Mouse (Mus musculus) heart, adult 2 months (tissue): ENCODE data around the gene Wbp2. TPM values are rescaled to one million over a fixed set of nuclear protein-coding genes. Genes with fewer than 3 reads are reported as not detected.

Experiments used
- DNase-seq, 2 experiments: peaks; one replicate each; pipeline ENCODE4 v3.0.0; 2021
- H3K27ac ChIP-seq: fragments of 200-600 bp; 2 replicates; pipeline ENCODE4 v1.8.1; 2022
- H3K27me3 ChIP-seq: fragments of 200-500 bp; 2 replicates; pipeline ENCODE4 v1.6.1; 2012; ENCODE audit warnings: mild to moderate bottlenecking, low read length, inconsistent platforms, mixed read lengths; ENCODE audit not compliant: control insufficient read depth, insufficient read depth
- H3K36me3 ChIP-seq: fragments of 200-500 bp; 2 replicates; pipeline ENCODE4 v1.6.1; 2012; ENCODE audit warnings: low read length, inconsistent platforms; ENCODE audit not compliant: control insufficient read depth, insufficient read depth
- H3K4me1 ChIP-seq: fragments of 200-500 bp; 2 replicates; pipeline ENCODE4 v1.6.1; 2011; ENCODE audit warnings: low read length; ENCODE audit not compliant: control insufficient read depth, insufficient read depth
- H3K4me3 ChIP-seq: fragments of 200-600 bp; 2 replicates; pipeline ENCODE4 v1.8.1; 2022
- H3K79me2 ChIP-seq: fragments of 200-500 bp; replicated peaks from 2 replicates; pipeline ENCODE4 v1.6.1; 2012; ENCODE audit warnings: mild to moderate bottlenecking, inconsistent platforms, low read length, moderate library complexity, mixed read lengths; ENCODE audit not compliant: control insufficient read depth, insufficient read depth
- H3K9ac ChIP-seq: fragments of 200-500 bp; 2 replicates; pipeline ENCODE4 v1.6.1; 2012; ENCODE audit warnings: low read depth, mild to moderate bottlenecking, control low read depth, inconsistent platforms, low read length, mixed read lengths
- CTCF ChIP-seq: fragments of 200-600 bp; IDR thresholded peaks from 2 replicates; pipeline ENCODE4 v1.8.1; 2022; ENCODE audit warnings: antibody characterized with exemption, mild to moderate bottlenecking, moderate library complexity
- EP300 ChIP-seq: fragments of 200-500 bp; IDR thresholded peaks from 2 replicates; pipeline ENCODE4 v1.6.1; 2011; ENCODE audit warnings: low read depth, low read length, control low read depth; ENCODE audit not compliant: insufficient read depth
- POLR2A ChIP-seq: fragments of 200-500 bp; IDR thresholded peaks from 2 replicates; pipeline ENCODE4 v1.6.1; 2011; ENCODE audit warnings: mild to moderate bottlenecking, low read depth, low read length, control low read depth; ENCODE audit not compliant: insufficient read depth
- WGBS: fragments of 180-500 bp; shearing (Covaris S2); methylation state at CpG from one replicate; pipeline ENCODE4 v1.1.7; 2018; 5-methylcytosine and 5-hydroxymethylcytosine counted together
- intact Hi-C: fragments of 180-260 bp; cut with DNase I; formaldehyde crosslinking; loops from one replicate; pipeline ENCODE4 v1.15.1; 2025
- polyA plus RNA-seq: library from polyadenylated mRNA; depleted of rRNA; stranded (reverse); fragments of >200 nt; gene quantifications from 2 replicates; pipeline ENCODE4 v1.2.3, GENCODE M21; 2012
- total RNA-seq, 2 experiments: library from RNA; stranded (reverse); gene quantifications; 2 replicates each; pipeline ENCODE4 v1.2.3; 2021

Wbp2 gene
- total and polyA plus RNA-seq, 3 experiments = 91.0 to 176 (median 108) TPM

DNA sequence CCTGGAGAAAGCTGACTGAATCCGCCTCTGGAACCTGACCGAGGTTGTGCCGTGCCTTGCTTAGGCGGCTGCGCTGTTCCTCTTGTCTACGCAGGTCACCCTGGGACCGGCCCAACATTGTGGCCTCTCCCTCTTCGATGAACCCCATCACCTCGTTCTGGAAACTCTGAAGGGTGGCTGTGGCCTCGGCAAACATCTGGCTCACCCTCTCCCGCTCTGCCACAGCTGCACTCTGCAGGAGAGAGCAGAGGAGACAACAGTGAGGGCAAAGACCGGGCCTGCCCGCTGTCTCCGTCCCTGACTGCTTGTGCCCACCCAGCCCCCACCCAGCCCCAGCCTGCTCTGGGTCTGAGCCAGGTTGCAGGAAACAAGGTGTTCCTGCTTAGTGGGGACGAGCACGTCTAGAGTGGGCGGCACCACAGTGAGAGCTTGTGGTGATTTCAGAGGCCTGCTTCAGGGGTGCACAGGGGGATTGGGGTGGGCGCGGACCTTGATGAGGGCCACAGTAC lies 21.0 kb upstream of the Wbp2 start:
- intact Hi-C loops = loop anchor here (1.0 kb wide), 1 partner anchor 22 kb away; no protein-coding TSS in a partner anchor
- Histone ChIP-seq H3K27ac (peak overlapping the region; percentile 98), H3K79me2 (no peaks in the 10 kb centered on the region; the same call in 1 of the 2 replicates), H3K4me1 (peaks cover 25% of the 10 kb centered on the region), H3K27me3 (no peaks in the 10 kb centered on the region), H3K4me3 (peak overlapping the region; percentile 65), H3K9ac (peak overlapping the region; percentile 96), H3K36me3 (peaks cover 10% of the 10 kb centered on the region)
- no peak for TF ChIP-seq POLR2A
- WGBS = 43% methylated on average over 19 of the region's 19 CpGs
- peak in 1 of 2 experiments; percentile 62 for DNase-seq

DNA sequence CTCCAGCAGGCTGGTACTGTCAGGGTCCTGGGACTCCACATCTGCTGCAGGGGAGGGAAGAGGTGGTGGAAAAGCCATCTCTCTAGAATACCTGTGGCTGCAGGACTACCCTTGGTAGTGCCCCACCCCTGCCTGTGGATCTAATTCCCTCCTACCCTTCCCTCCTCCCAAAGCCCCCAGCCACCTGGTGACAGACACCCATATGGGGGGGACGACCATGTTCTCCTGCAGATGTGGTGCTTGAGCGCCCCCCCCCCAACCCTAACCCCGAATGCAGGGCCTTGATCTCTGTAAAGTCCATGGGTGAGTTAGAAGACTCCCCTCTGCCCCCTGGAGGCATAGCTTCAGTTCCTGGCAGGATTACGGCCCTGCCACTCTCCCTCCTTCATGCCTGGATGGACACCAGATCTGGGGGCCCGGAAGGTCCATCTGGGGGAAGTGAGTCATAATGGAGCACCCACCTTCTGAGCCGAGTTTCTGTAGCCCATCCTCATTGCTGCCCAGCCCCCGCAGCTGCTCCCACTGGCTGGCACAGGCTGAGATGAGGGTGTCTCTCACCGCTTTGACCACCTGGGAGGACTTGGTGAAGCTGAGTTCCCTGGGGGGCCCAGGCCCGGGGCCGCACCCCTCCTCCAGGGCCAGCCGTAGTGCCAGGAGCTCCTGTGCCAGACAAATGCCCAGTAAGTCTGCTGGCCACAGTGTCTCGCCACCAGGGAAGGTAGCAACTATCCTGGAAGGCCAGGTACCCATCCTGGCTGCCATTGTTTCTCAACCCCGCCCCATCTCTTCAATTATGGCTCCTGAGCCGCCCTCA lies 20.4 kb upstream of the Wbp2 start:
- Histone ChIP-seq H3K4me3 (peak overlapping the region; percentile 65), H3K9ac (peak overlapping the region; percentile 96), H3K27me3 (no peaks in the 10 kb centered on the region), H3K27ac (peak overlapping the region; percentile 98), H3K79me2 (no peaks in the 10 kb centered on the region; the same call in 1 of the 2 replicates), H3K36me3 (peaks cover 12% of the 10 kb centered on the region), H3K4me1 (peaks cover 29% of the 10 kb centered on the region)
- peak in 1 of 2 experiments; percentile 51 for DNase-seq
- intact Hi-C loops = no loop called here
- WGBS = 42% methylated on average over 14 of the region's 14 CpGs
- 0 out of 2 replicates have a peak, but pooled peaks have one; percentile 30 for TF ChIP-seq POLR2A
- peak; percentile 49 for TF ChIP-seq CTCF
- TF ChIP-seq EP300 = no peak

DNA sequence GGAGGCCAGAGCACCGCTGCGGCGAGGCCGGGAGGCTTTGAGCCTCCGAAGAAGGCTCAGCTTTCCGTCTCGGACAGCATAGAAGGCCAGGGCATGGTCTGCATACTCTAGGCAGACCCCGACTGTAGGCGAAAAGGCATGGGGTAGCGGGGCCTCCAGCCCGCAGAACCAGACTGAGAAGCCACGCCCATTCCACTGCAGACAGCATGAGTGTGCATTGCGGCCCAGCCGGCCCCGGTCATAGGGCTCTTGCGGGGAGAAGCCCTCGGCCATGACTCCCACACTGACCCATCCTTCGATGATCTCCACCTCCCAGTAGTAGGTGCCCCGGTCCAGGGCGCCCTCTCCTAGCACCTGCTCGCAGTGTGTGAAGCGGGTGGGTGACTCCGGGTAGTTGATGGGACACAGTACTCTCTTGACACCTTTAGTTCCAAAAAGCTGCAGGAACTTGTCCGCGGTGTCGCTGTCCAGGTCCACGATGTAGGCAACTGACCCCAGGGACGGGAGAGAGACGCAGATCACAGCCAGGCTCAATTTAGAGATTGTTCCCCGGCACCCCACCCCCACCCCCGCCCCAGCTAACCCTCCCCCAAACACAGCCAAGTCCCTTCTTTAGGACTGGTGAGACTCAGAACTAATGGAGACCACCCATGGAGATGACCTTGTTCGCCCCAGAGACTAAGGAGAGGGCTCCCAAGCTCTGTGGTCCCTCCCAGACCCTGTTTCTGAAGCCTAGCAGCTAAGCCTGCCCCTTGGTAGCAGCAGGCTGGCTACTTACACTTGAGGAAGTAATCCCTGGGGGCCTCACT lies 19.6 kb upstream of the Wbp2 start:
- H3K4me1 ChIP-seq = peaks cover 36% of the 10 kb centered on the region

DNA sequence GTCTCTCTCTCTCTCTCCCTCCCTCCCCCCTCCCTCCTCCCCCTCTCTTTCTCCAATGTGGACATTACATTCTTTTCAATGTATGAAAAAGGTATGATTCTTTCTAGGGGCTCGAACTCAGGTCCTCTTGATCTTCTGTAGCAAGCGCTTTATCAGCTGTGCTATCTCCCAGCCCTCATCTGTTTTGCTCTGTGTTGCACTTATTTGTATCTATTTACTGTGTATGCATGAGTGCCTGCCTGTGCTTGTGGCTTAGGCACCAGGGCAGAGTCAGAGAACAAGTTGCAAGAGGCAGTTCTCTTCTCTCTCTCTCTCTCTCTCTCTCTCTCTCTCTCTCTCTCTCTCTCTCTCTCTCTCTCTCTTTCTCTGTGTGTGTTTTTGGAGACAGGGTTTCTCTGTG lies 18.3 kb upstream of the Wbp2 start:
- WGBS = 74% methylated on average over 2 of the region's 2 CpGs
- H3K4me3 ChIP-seq = no peak overlapping the region
- H3K4me1 ChIP-seq = peaks cover 42% of the 10 kb centered on the region
- H3K27ac ChIP-seq = peak overlapping the region; percentile 41; the same call in 1 of the 2 replicates
- H3K79me2 ChIP-seq = no peaks in the 10 kb centered on the region; the same call in 1 of the 2 replicates
- DNase-seq = no peak
- H3K36me3 ChIP-seq = peaks cover 19% of the 10 kb centered on the region
- no peak overlapping the region for H3K9ac ChIP-seq
- TF ChIP-seq POLR2A (no peak), CTCF (no peak), EP300 (no peak)
- H3K27me3 ChIP-seq = no peaks in the 10 kb centered on the region
- intact Hi-C loops = no loop called here

More for the DNA sequence above, 19.6 kb upstream of the Wbp2 start:
- intact Hi-C loops = no loop called here
- Histone ChIP-seq H3K4me3 (no peak overlapping the region), H3K27me3 (no peaks in the 10 kb centered on the region), H3K79me2 (no peaks in the 10 kb centered on the region; the same call in 1 of the 2 replicates), H3K9ac (peak overlapping the region; percentile 96), H3K27ac (peak overlapping the region; percentile 98), H3K36me3 (peaks cover 13% of the 10 kb centered on the region)
- DNase-seq = peak in 1 of 2 experiments; percentile 34
- 68% methylated on average over 32 of the region's 32 CpGs for WGBS
- TF ChIP-seq EP300 (no peak), CTCF (no peak)

DNA sequence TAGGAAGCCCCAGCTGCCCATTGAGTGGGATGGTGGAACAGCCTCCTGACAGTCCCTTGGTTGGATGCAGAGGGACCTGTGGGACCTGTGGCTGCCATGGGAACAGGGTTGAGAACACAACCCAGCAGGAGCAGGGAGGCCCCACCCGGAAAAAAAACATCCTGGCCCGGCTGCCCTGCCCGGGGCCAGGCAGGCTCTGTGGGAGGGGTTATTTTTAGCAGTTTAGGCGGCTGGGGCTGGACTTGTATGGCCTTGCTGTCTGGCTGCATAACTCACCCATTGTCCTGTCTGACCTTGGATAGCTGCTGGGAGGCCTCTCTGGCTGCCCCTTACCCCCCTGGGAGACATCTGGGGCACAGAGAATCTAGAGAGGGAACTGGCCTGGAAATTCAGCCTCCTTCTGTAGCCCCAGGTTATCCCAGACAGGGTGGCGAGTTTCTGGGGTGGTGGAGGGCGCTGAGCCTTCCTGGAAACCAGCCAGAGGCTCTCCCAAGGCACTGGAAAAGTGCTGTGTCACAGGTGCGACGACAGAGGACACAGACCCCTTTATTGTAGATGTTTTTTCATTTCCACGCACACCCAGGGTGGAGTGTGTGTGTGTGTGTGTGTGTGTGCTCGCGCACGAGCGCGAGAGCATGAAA lies 17.3 kb upstream of the Wbp2 start:
- Histone ChIP-seq H3K27ac (peak overlapping the region; percentile 97), H3K79me2 (no peaks in the 10 kb centered on the region), H3K9ac (peak overlapping the region; percentile 4), H3K4me1 (peaks cover 50% of the 10 kb centered on the region), H3K36me3 (peaks cover 27% of the 10 kb centered on the region), H3K4me3 (no peak overlapping the region; the same call in 1 of the 2 replicates), H3K27me3 (no peaks in the 10 kb centered on the region)
- 19% methylated on average over 14 of the region's 14 CpGs for WGBS
- intact Hi-C loops = no loop called here
- DNase-seq = peak; percentile 80 to 90
- TF ChIP-seq EP300 = peak; percentile 81
- TF ChIP-seq POLR2A = peak; percentile 43; the same call in 1 of the 2 replicates
- TF ChIP-seq CTCF = no peak
